Mouse (Mus musculus): ENCODE measurements around the gene Pde10a.
A peak's percentile ranks its signal among the peaks of the same experiment; 100 is the strongest.

Pde10a gene

GRCm38 (mm10) chr17:8580360-8580759 is 55.2 kb downstream of the Pde10a start:
- peak; percentile 30 for DNase-seq (ENCODE audit: low read depth, low spot score)

- no peak for DNase-seq (ENCODE audit: low read depth, low spot score)
Observed at GRCm38 (mm10) chr17:8581579-8581978, 56.4 kb downstream of the Pde10a start.

GRCm38 (mm10) chr17:8592427-8593277 is 67.5 kb downstream of the Pde10a start:
- DNase-seq (ENCODE audit: low read depth, low spot score), result peak; percentile 38

GRCm38 (mm10) chr17:8597790-8598189 is 72.6 kb downstream of the Pde10a start:
- DNase-seq (ENCODE audit: low read depth, low spot score), result peak; percentile 53

- no peak for DNase-seq (ENCODE audit: low read depth, low spot score)
Observed at GRCm38 (mm10) chr17:8602976-8603375, 77.8 kb downstream of the Pde10a start.

GRCm38 (mm10) chr17:8605921-8606320 is 80.7 kb downstream of the Pde10a start:
- no peak for DNase-seq (ENCODE audit: low read depth, low spot score)

- DNase-seq (ENCODE audit: low read depth, low spot score), result no peak
Observed at GRCm38 (mm10) chr17:8606695-8607094, 81.5 kb downstream of the Pde10a start.

GRCm38 (mm10) chr17:8611916-8612315 is 86.7 kb downstream of the Pde10a start:
- DNase-seq (ENCODE audit: low read depth, low spot score), result no peak

- peak; percentile 63 for DNase-seq (ENCODE audit: low read depth, low spot score)
Observed at GRCm38 (mm10) chr17:8613882-8614551, 88.8 kb downstream of the Pde10a start.

GRCm38 (mm10) chr17:8620346-8620745 is 95.2 kb downstream of the Pde10a start:
- DNase-seq (ENCODE audit: low read depth, low spot score), result no peak

- no peak for DNase-seq (ENCODE audit: low read depth, low spot score)
Observed at GRCm38 (mm10) chr17:8621105-8621504, 95.9 kb downstream of the Pde10a start.

GRCm38 (mm10) chr17:8621906-8622305 is 96.7 kb downstream of the Pde10a start:
- DNase-seq (ENCODE audit: low read depth, low spot score), result no peak

GRCm38 (mm10) chr17:8626421-8626820 is 101.2 kb downstream of the Pde10a start:
- DNase-seq (ENCODE audit: low read depth, low spot score), result no peak

GRCm38 (mm10) chr17:8631701-8632100 is 106.5 kb downstream of the Pde10a start:
- DNase-seq (ENCODE audit: low read depth, low spot score), result no peak

GRCm38 (mm10) chr17:8633596-8633995 is 108.4 kb downstream of the Pde10a start:
- no peak for DNase-seq (ENCODE audit: low read depth, low spot score)

GRCm38 (mm10) chr17:8634476-8634875 is 109.3 kb downstream of the Pde10a start:
- no peak for DNase-seq (ENCODE audit: low read depth, low spot score)

GRCm38 (mm10) chr17:8636231-8636630 is 111.1 kb downstream of the Pde10a start:
- no peak for DNase-seq (ENCODE audit: low read depth, low spot score)

GRCm38 (mm10) chr17:8636691-8637090 is 111.5 kb downstream of the Pde10a start:
- no peak for DNase-seq (ENCODE audit: low read depth, low spot score)

- DNase-seq (ENCODE audit: low read depth, low spot score), result peak; percentile 4
Observed at GRCm38 (mm10) chr17:8637181-8637580, 112.0 kb downstream of the Pde10a start.

- DNase-seq (ENCODE audit: low read depth, low spot score), result peak; percentile 15
Observed at GRCm38 (mm10) chr17:8639703-8640380, 114.7 kb downstream of the Pde10a start.

GRCm38 (mm10) chr17:8640741-8641480 is 115.7 kb downstream of the Pde10a start:
- DNase-seq (ENCODE audit: low read depth, low spot score), result no peak

- no peak for DNase-seq (ENCODE audit: low read depth, low spot score)
Observed at GRCm38 (mm10) chr17:8641491-8641890, 116.3 kb downstream of the Pde10a start.

Data from A20 (cell line).